Mouse (Mus musculus) testis, postnatal 14 days (tissue): ENCODE data around the gene Phgr1.

Experiments used
- DNase-seq: peaks from one replicate; pipeline ENCODE4 v3.0.0; 2021; ENCODE audit warnings: low spot score

The Phgr1 gene

DNA sequence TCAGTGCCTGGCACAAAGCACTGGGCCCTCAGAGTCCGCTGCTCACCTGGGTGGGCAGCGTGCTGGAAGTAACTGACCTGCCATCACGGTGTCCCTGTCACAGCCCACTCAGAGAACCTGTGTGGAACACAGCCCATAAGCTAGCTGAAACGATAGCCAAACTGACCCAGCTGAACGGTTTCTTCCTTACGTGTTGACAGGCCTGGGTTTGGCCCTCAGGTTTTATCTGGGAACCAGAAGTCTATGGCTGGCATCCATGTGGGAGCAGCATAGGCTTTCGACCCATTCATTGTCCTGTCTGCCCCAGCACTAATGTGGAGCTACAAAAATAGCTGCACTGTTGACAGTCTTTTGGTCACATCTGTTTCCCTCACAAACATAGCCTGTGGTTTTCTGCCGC, 22.1 kb upstream of the Phgr1 start:
- DNase-seq: no peak

DNA sequence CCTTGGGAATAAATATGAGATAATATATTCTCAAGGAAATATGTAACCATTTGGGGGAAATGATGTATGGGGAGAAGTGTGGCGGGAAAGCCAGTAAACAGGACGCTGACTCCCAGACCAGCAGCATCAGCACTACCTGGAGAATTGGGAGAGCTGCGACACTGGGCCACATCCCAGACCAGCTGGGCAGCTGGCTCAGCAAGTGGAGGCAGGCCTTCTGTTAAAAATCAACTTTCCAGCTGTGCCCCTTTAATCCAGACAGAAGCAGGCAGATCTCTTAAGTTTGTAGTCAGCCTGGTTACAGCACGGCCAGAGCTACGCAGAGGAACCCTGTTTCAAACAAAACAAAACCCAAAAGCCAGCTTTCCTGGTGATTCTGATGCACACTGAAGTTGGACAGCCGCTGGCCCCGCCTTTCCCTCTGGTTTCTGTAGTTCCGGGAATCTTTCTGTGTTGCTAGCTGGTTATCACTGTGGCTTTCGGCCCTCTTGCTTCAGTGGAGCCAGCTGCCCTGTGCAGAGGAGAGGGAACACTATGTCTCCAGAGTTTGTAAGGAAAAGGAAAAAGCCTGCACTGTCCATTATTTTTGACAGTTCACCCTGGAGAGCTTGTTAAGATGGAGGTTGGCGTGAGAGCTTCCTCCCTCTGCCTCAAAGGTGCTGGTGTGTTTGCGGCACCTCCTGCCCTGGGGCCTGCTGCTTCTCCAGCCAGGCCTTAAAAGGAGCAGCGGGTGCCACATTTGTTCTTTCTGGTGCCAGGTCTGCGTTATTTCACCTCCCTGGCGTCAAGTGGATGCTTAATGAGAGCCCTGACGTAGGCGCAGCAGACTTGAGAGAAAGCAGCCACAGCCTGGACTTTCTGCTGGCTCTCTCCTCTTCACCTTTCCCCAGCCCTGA, 20.4 kb upstream of the Phgr1 start:
- DNase-seq: no peak

DNA sequence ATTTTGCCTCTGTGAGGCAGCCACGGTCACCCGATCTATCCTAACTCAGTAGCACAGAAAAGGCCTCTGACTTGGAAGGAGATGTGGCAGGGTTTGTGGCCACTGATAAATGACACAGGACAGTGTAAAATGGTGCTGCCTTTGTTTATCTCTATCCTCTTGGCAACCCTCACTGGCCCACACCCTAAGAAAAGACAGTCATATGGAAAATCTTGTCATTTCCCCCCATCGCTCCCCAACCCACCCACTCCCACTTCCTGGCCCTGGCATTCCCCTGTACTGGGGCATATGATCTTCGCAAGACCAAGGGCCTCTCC, 19.8 kb upstream of the Phgr1 start:
- no peak for DNase-seq

DNA sequence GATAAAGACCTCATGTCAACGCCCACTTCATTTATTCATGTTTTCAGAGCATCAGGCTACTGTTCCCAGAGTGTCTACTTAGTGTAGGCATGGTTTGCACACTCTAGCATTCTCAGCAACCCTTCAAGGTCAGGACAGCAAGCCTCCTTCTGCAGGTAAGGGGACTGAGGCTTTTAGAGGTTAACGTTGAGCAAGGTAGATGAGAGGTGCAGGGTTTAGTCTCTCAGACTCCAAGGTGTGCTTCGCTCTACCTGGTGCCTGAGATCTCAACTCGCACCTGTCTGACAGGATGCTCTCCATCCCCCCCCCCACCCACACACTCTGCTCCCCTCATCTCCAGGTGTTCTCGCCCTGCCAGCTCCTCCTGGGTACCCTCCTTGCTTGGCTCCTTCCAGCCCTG, 18.4 kb upstream of the Phgr1 start:
- no peak for DNase-seq

DNA sequence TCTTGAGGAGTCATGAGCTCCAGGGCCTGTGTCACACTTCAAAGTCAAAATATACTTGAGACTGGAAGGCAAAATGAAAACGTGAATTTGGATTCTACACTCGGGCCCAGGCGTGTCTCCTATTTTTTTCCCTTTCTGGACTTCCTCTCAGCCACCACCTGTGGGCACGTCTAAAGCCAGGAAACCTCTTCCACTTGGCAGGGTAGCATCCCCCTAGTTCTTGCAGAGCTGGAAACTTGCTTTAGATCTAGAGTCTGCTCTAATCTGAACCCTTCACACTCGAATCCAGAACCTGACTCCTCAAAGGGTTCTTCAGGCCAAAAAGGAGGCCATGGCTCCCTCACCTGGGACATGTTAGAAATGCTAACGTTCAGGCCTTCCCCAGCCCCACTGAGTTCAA, 17.2 kb upstream of the Phgr1 start:
- DNase-seq: no peak

- DNase-seq: no peak
Measured at GRCm38 (mm10) chr2:118756103-118756502, 16.5 kb upstream of the Phgr1 start.

GRCm38 (mm10) chr2:118759828-118760227, 12.7 kb upstream of the Phgr1 start:
- DNase-seq: no peak

- no peak for DNase-seq
Measured at GRCm38 (mm10) chr2:118760311-118761025, 12.1 kb upstream of the Phgr1 start.

GRCm38 (mm10) chr2:118761358-118761757, 11.2 kb upstream of the Phgr1 start:
- DNase-seq: no peak

DNA sequence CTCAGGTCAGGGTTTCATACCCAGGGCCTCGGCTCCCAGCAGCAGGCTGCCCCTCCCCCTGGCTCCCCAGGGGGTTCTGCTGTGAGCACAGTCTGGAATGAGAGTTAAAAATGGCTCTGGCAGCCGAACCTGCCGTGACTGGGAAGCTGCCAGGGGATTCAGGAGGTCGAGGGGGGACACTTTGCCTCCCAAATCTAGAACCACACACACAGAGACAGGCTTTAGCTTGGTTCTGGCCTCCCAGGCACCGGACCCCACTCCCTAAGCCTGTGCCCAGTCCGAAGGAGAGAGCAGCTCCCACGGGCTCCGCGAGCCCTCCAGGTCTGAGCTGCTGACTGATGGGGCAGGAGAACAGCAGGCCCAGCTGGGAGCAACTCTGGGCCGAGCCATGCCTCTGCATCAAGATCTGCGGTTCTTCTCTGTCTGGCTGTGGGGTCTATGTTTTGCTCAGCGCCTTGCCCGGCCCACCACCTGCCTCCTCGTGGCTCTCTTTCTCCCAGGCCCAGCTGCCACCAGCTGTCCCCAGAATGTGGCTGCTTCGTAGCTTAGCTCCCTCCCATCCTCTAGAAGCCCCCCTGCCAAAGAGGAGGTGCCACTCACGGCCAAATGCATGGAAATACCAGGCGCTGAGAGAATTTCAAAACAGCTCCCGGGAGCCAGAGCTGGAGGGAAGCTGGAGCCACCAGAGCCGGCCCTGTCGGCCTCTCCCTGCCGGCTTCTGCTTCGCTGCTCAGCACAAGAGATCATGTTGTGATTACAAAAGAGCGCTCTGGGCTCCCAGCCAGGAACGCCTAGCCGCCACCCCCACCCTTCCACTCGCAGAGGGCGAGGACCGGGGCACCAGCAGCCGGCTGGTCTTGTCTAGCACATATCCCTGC, 10.4 kb upstream of the Phgr1 start, which contains the start of gene Ccdc9b:
TSS of gene Ccdc9b (minus strand) at position 756 of the 878 bp plus-strand sequence.
- peak; percentile 79 for DNase-seq

GRCm38 (mm10) chr2:118762784-118763148, 9.8 kb upstream of the Phgr1 start:
- DNase-seq: no peak

DNA sequence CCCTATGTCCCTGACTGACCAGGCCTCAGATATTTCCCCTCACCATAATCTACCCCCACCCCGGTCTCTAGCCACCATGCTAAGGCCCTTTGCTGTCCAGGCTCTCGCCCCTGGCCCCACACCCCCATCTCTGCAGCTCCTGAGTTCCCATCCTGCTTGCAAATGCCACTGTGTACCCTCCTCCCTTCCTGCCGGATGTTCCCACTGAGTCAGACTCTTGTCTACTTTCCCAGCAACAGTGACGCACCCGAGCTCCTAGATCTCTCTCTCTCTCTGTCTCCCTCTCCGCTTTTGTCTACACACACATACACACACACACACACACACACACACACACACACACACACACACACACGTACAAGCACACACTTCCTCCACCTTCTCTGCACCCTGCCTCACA, 9.1 kb upstream of the Phgr1 start:
- DNase-seq: no peak

- no peak for DNase-seq
Measured at GRCm38 (mm10) chr2:118764094-118764831, 8.3 kb upstream of the Phgr1 start.

- no peak for DNase-seq
Measured at GRCm38 (mm10) chr2:118764875-118765274, 7.7 kb upstream of the Phgr1 start.

DNA sequence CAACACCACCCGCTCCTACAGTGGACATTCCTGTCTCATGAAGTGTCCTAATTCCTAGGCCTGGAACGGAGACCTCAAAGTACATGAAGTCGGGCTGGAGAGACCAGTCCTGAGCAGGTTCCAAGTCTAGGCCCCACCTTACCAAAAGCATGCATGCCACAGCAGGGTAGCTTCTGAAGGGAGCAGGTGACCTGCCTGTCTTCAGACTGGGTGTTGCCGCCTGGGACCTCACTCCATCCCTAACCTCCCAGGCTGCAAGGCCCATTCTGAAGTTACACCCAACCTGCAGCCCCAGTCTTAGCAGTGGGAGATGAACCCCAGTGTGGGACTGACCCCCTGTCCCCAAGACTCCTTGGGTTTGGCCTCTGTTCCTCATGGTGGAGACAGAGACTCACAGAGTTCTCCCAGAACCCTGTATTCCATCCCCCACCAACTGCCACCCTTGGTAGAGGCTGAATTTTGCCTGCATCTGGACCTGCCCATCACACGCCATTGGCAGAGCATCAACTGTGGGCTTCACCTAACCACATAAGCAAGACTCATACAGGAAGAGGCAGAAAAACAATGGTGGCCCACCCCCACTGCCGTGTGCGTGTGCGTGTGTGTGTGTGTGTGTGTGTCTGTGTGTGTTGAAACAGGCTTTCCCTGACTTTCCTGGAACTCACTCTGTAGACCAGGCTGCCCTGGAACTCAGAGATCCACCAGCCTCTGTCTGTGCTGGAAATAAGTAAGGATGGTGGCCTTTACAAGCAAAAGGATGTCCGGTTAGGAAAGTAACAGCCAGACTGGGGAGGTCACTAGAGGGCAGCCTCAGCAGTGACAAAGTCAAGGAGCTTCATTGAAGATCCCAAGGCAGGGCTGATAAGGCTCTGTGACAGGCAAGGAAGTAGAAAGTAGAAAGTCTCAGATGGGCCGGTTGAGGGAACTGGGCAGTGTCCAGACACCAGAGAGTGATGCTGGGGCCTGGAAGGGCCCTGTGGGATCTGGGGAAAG, 6.2 kb upstream of the Phgr1 start:
- DNase-seq: no peak

DNA sequence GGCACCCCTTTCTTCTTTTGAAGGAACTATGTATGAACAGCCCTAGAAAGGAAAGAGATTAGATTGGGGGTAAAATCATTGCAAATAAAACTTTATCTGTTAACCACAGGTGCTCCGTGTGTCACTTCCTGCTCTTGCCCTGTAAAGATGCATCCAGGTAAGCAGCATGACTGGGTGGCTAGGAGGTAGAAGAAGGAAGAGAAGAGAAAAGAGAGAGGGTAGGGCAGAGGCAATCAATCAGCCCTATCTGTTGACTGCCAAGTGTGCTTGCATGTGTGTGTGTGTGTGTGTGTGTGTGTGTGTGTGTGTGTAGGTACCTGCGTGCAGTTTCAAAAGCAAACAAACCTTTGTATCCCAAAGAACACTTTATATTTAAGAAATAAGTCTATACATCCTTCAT, 2.0 kb downstream of the Phgr1 start:
- DNase-seq: no peak

DNA sequence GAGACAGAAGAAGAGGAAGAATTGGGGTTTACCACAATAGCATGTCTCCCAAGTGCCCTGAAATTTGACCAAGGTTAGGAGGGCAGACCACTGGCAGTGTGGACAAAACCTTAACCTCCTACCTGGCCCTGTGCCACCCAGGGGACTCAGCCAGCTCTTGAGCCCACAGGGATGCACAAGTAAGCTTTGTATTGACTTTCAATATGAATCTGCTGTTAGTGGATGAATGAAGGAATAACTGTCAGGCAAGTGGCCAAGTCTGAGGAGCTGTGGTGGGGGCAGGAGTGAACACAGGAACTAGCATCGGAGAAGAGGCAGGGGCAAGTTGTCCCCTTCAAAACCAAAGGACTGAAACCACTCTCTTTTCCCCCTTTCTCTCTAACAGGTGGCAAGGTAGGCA, 2.8 kb downstream of the Phgr1 start:
- no peak for DNase-seq

DNA sequence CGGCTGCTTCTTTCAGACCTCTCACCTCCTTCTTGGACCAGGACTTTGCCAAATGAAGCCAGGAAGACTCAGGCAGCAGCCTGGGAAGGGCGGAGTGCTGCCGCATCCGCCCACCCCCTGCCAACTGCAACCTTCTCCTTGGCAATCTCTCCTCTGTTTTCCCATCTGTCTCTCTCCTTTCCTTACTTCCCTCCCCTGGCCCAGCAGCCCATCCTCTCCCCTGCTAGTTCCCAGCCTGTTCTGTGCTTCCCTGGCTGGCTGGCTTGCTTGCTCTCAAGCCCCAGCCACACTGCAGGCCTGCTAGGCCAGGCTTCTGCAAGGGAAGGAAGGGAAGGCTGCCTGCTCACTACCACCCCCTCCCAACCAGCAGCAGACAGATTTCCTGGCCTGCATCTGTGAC, 3.3 kb downstream of the Phgr1 start:
- DNase-seq: no peak

DNA sequence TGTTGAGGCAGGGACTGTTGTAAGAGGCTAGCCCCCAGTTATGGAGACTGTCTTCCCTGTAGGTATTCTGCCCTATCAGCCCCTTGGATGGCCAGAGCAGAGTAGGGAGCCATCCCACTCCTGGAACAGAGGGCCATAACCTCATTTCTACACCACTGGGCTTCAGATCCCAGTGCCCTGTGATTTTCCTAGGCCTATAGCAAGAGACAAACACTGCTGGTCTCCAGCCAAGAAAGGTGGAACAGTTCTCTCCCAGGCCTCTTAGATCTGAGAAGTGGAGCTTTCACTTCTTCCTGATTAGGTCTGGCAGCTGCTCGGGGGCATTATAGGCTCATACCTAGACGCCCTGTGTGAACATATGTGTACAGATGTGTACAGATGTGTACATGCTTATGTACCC, 3.7 kb downstream of the Phgr1 start:
- no peak for DNase-seq

DNA sequence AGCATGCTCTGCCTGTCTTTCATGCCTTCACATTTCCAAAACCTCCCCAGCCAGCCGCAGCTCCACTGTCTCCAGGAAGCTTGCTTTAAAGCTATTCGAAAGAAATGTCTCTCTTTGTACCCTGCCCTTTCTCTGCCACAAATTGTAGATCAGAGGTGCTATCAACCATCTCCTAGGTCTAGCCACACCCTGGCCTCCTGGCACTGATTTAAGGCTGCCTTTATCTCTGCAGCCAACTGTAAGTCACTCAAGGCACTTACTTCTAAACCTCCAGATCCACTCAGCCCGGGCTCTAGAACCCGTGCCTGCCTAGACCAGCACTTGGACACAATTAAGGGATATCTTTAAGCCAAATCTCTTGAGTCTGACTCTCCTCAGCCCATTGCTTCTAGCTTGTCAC, 5.8 kb downstream of the Phgr1 start:
- DNase-seq: no peak

GRCm38 (mm10) chr2:118779065-118779464, 6.5 kb downstream of the Phgr1 start:
- no peak for DNase-seq
